Mouse (Mus musculus) heart, adult 2 months (tissue): ENCODE measurements at regions not wholly inside any gene's neighbourhood (a gene's known extent, or its start where the extent isn't known, plus 50 kb on each side); places are given as distances from the start of the nearest gene placed in this dataset.

Experiments
- DNase-seq, 2 experiments: peaks; one replicate each; pipeline ENCODE4 v3.0.0; 2021
- H3K27ac ChIP-seq: fragments of 200-600 bp; 2 replicates; pipeline ENCODE4 v1.8.1; 2022
- H3K27me3 ChIP-seq: fragments of 200-500 bp; 2 replicates; pipeline ENCODE4 v1.6.1; 2012; ENCODE audit warnings: mild to moderate bottlenecking, low read length, inconsistent platforms, mixed read lengths; ENCODE audit not compliant: control insufficient read depth, insufficient read depth
- H3K36me3 ChIP-seq: fragments of 200-500 bp; 2 replicates; pipeline ENCODE4 v1.6.1; 2012; ENCODE audit warnings: low read length, inconsistent platforms; ENCODE audit not compliant: control insufficient read depth, insufficient read depth
- H3K4me1 ChIP-seq: fragments of 200-500 bp; 2 replicates; pipeline ENCODE4 v1.6.1; 2011; ENCODE audit warnings: low read length; ENCODE audit not compliant: control insufficient read depth, insufficient read depth
- H3K4me3 ChIP-seq: fragments of 200-600 bp; 2 replicates; pipeline ENCODE4 v1.8.1; 2022
- H3K79me2 ChIP-seq: fragments of 200-500 bp; replicated peaks from 2 replicates; pipeline ENCODE4 v1.6.1; 2012; ENCODE audit warnings: mild to moderate bottlenecking, inconsistent platforms, low read length, moderate library complexity, mixed read lengths; ENCODE audit not compliant: control insufficient read depth, insufficient read depth
- H3K9ac ChIP-seq: fragments of 200-500 bp; 2 replicates; pipeline ENCODE4 v1.6.1; 2012; ENCODE audit warnings: low read depth, mild to moderate bottlenecking, control low read depth, inconsistent platforms, low read length, mixed read lengths
- CTCF ChIP-seq: fragments of 200-600 bp; IDR thresholded peaks from 2 replicates; pipeline ENCODE4 v1.8.1; 2022; ENCODE audit warnings: antibody characterized with exemption, mild to moderate bottlenecking, moderate library complexity
- EP300 ChIP-seq: fragments of 200-500 bp; IDR thresholded peaks from 2 replicates; pipeline ENCODE4 v1.6.1; 2011; ENCODE audit warnings: low read depth, low read length, control low read depth; ENCODE audit not compliant: insufficient read depth
- POLR2A ChIP-seq: fragments of 200-500 bp; IDR thresholded peaks from 2 replicates; pipeline ENCODE4 v1.6.1; 2011; ENCODE audit warnings: mild to moderate bottlenecking, low read depth, low read length, control low read depth; ENCODE audit not compliant: insufficient read depth
- WGBS: fragments of 180-500 bp; shearing (Covaris S2); methylation state at CpG from one replicate; pipeline ENCODE4 v1.1.7; 2018; 5-methylcytosine and 5-hydroxymethylcytosine counted together
- intact Hi-C: fragments of 180-260 bp; cut with DNase I; formaldehyde crosslinking; loops from one replicate; pipeline ENCODE4 v1.15.1; 2025

DNA sequence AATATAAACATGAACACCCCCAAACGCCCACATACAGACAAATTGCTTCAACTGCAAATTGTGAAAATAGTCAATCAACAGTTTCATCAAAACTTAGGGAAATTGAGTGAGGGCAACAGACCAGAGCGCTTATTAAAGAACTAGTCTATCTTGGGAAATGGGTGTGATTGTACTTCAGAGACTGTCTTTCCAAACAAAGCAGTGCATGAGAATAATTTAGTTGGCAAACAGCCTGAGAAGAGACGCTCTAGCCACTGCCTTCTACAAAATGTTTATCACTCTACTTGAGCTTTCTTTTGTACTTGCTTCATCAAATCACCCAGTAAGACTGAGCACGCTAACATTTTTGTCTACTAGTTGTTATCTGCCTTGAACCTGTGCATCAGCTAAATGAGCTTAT, 581.0 kb downstream of the Dach1 start:
- 30% methylated on average over 4 of the region's 4 CpGs for WGBS
- Histone ChIP-seq H3K36me3 (no peaks in the 10 kb centered on the region), H3K4me1 (peaks cover 2% of the 10 kb centered on the region), H3K27ac (peak overlapping the region; percentile 77), H3K79me2 (no peaks in the 10 kb centered on the region), H3K27me3 (no peaks in the 10 kb centered on the region), H3K9ac (no peak overlapping the region), H3K4me3 (peak overlapping the region; percentile 1)
- TF ChIP-seq POLR2A = no peak
- no peak for TF ChIP-seq CTCF
- no peak for TF ChIP-seq EP300
- intact Hi-C loops = loop anchor here (1.0 to 5.0 kb wide), 4 partner anchors 20 to 579 kb away; partner anchors contain the start of gene Dach1
- no peak for DNase-seq

DNA sequence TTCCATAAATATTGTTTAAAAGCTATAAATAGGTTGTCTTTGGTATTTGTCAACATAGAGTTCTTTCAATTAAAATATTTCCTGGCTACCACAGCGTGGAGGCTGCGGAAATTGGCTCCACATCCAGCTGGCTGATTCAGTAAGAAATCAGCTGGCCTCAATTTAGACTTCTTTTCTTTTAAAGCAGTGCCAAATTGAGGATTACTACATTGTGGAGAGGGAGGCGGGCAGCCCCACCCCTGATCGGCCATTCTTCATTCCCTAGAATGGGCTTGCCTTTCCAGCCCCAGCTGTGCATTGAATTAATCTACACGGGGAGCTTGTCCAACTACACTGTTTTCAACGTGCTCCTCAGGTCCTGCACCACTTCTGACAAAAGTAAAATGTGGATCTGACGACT, 581.4 kb downstream of the Dach1 start:
- peak overlapping the region; percentile 77 for H3K27ac ChIP-seq
- TF ChIP-seq EP300 (peak; percentile 75; the same call in 1 of the 2 replicates), POLR2A (no peak)
- intact Hi-C loops = loop anchor here (1.0 to 5.0 kb wide), 4 partner anchors 21 to 579 kb away; partner anchors contain the start of gene Dach1
- H3K4me1 ChIP-seq = peaks cover 2% of the 10 kb centered on the region
- no peaks in the 10 kb centered on the region for H3K36me3 ChIP-seq
- no peaks in the 10 kb centered on the region for H3K79me2 ChIP-seq
- WGBS = 17% methylated on average over 7 of the region's 7 CpGs
- H3K27me3 ChIP-seq = no peaks in the 10 kb centered on the region
- peak overlapping the region; percentile 1 for H3K4me3 ChIP-seq
- no peak overlapping the region for H3K9ac ChIP-seq
- DNase-seq = peak; percentile 39 to 69

- Histone ChIP-seq H3K27ac (no peak overlapping the region; the same call in 1 of the 2 replicates), H3K36me3 (no peaks in the 10 kb centered on the region), H3K79me2 (no peaks in the 10 kb centered on the region), H3K4me3 (no peak overlapping the region), H3K9ac (no peak overlapping the region), H3K4me1 (peaks cover 2% of the 10 kb centered on the region), H3K27me3 (no peaks in the 10 kb centered on the region)
- no peak for TF ChIP-seq POLR2A
- peak; percentile 66 for TF ChIP-seq CTCF
- 15% methylated on average over 4 of the region's 4 CpGs for WGBS
- no peak for DNase-seq
- intact Hi-C loops = loop anchor here (5.0 kb wide), 1 partner anchor 580 kb away; the partner anchor contains the start of gene Dach1
These were observed 582.6 kb downstream of the Dach1 start for GRCm38 (mm10) chr14:97586962-97587361.

GRCm38 (mm10) chr14:97570274-97570673, 599.3 kb downstream of the Dach1 start:
- TF ChIP-seq EP300 (no peak), POLR2A (no peak), CTCF (no peak)
- H3K4me3 ChIP-seq = no peak overlapping the region
- DNase-seq = no peak
- H3K27ac ChIP-seq = no peak overlapping the region
- WGBS = 67% methylated on average over 1 of the region's 1 CpGs
- intact Hi-C loops = loop anchor here (5.0 kb wide), 1 partner anchor 1542 kb away; no protein-coding TSS in a partner anchor
- H3K27me3 ChIP-seq = no peaks in the 10 kb centered on the region
- no peaks in the 10 kb centered on the region for H3K4me1 ChIP-seq
- H3K9ac ChIP-seq = no peak overlapping the region
- H3K36me3 ChIP-seq = no peaks in the 10 kb centered on the region
- H3K79me2 ChIP-seq = no peaks in the 10 kb centered on the region

- 34% methylated on average over 7 of the region's 7 CpGs for WGBS
- Histone ChIP-seq H3K79me2 (no peaks in the 10 kb centered on the region), H3K27me3 (no peaks in the 10 kb centered on the region), H3K9ac (no peak overlapping the region), H3K4me1 (peaks cover 2% of the 10 kb centered on the region), H3K27ac (peak overlapping the region; percentile 66), H3K36me3 (peaks cover 2% of the 10 kb centered on the region; the same call in 1 of the 2 replicates), H3K4me3 (no peak overlapping the region)
- TF ChIP-seq POLR2A = no peak
- no peak for TF ChIP-seq CTCF
- no peak for TF ChIP-seq EP300
- intact Hi-C loops = no loop called here
- no peak for DNase-seq
These were observed 609.3 kb downstream of the Dach1 start for GRCm38 (mm10) chr14:97560121-97560907.

DNA sequence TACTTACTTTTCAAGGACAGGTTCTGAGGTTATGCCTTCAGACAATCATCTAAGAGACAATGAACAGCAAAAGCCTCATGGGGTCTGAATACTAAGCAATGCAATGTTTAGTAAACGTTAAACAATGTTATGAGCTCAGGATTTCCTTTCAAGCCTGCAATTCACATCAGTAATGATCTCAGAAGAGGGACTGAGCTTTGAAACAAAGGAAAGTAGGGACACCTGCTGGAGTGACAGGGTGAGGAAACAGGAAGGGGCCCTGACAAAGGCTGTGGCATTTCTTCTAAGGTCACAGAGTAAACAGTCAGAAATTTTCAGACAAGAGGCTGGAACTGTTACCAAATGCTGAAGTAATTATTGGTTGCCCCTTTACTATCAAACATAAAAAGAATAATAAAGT, 610.0 kb downstream of the Dach1 start:
- Histone ChIP-seq H3K4me3 (no peak overlapping the region), H3K9ac (no peak overlapping the region), H3K36me3 (peaks cover 2% of the 10 kb centered on the region; the same call in 1 of the 2 replicates), H3K27me3 (no peaks in the 10 kb centered on the region), H3K27ac (peak overlapping the region; percentile 76), H3K79me2 (no peaks in the 10 kb centered on the region), H3K4me1 (peaks cover 2% of the 10 kb centered on the region)
- WGBS = 13% methylated on average over 1 of the region's 1 CpGs
- intact Hi-C loops = loop anchor here (2.0 to 5.0 kb wide), 2 partner anchors 29 to 227 kb away; no protein-coding TSS in a partner anchor
- TF ChIP-seq POLR2A (peak; percentile 30; the same call in 1 of the 2 replicates), EP300 (peak; percentile 87; the same call in 1 of the 2 replicates), CTCF (peak; percentile 57)
- DNase-seq = peak in 1 of 2 experiments; percentile 47
